Mouse (Mus musculus) olfactory bulb, adult 2 months (tissue): ENCODE results near the gene Olfr460. TPM values are rescaled to one million over a fixed set of nuclear protein-coding genes. Genes with fewer than 3 reads are reported as not detected.
"Not testable (repeated sequence)": the region's sequence is repeated elsewhere in the genome, so short reads cannot be mapped to it uniquely, and the experiment has no call there.

Source experiments
- H3K27ac ChIP-seq: fragments of 200-500 bp; 2 replicates; pipeline ENCODE4 v1.5.1; 2012; ENCODE audit warnings: low read depth, low read length; ENCODE audit not compliant: insufficient read depth
- H3K4me1 ChIP-seq: fragments of 200-500 bp; 2 replicates; pipeline ENCODE4 v1.6.1; 2012; ENCODE audit warnings: low read length; ENCODE audit not compliant: control insufficient read depth, insufficient read depth
- H3K4me3 ChIP-seq: fragments of 200-500 bp; 2 replicates; pipeline ENCODE4 v1.5.1; 2012; ENCODE audit warnings: mild to moderate bottlenecking, low read depth, low read length, moderate library complexity; ENCODE audit not compliant: insufficient read depth
- CTCF ChIP-seq: fragments of 200-500 bp; IDR thresholded peaks from 2 replicates; pipeline ENCODE4 v1.5.1; 2012; ENCODE audit warnings: low read depth, mild to moderate bottlenecking, low read length, moderate library complexity; ENCODE audit not compliant: insufficient read depth
- POLR2A ChIP-seq: fragments of 200-500 bp; IDR thresholded peaks from 2 replicates; pipeline ENCODE4 v1.6.1; 2012; ENCODE audit warnings: mild to moderate bottlenecking, low read depth, low read length, moderate library complexity; ENCODE audit not compliant: insufficient read depth
- WGBS: fragments of 180-500 bp; shearing (Covaris S2); methylation state at CpG from one replicate; pipeline ENCODE4 v1.1.7; 2018; 5-methylcytosine and 5-hydroxymethylcytosine counted together
- polyA plus RNA-seq: library from polyadenylated mRNA; stranded (reverse); fragments of >200 nt; gene quantifications from 2 replicates; pipeline ENCODE4 v1.2.4, GENCODE M21; 2012; ENCODE audit warnings: low replicate concordance; ENCODE audit not compliant: missing spikeins, insufficient read depth, insufficient read length

Olfr460 gene
- polyA plus RNA-seq, result not detected in 2 replicates

GRCm38 (mm10) chr6:40569187-40569586 lies at the start of gene Olfr460:
Gene Olfr460 (plus strand): TSS chr6:40569487.
- H3K4me1 ChIP-seq, result no peaks in the 10 kb centered on the region

GRCm38 (mm10) chr6:40544690-40545089 lies 24.6 kb upstream of the Olfr460 start:
- H3K27ac ChIP-seq, result no peak overlapping the region
- 75% methylated on average over 10 of the region's 10 CpGs for WGBS
- H3K4me1 ChIP-seq, result no peaks in the 10 kb centered on the region
- TF ChIP-seq POLR2A (no peak), CTCF (no peak)
- H3K4me3 ChIP-seq, result no peak overlapping the region

More at GRCm38 (mm10) chr6:40569187-40569586, at the start of gene Olfr460:
- Histone ChIP-seq H3K4me3 (no peak within 1 kb of the TSS), H3K27ac (no peak within 1 kb of the TSS)
- TF ChIP-seq CTCF (no peak), POLR2A (no peak)
- 89% methylated on average over 3 of the region's 3 CpGs for WGBS

- 86% methylated on average over 2 of the region's 2 CpGs for WGBS
- Histone ChIP-seq H3K27ac (no peak within 1 kb of the TSS), H3K4me1 (no peaks in the 10 kb centered on the region), H3K4me3 (no peak within 1 kb of the TSS)
- no peak for TF ChIP-seq CTCF
- no peak for TF ChIP-seq POLR2A
Observed at GRCm38 (mm10) chr6:40554950-40555349, 14.3 kb upstream of the Olfr460 start, which contains the start of gene Olfr461. Gene Olfr461 (minus strand): TSS chr6:40555050.

GRCm38 (mm10) chr6:40573618-40574017 lies 4.3 kb downstream of the Olfr460 start:
- 83% methylated on average over 3 of the region's 3 CpGs for WGBS
- TF ChIP-seq POLR2A (no peak), CTCF (no peak)
- Histone ChIP-seq H3K4me1 (no peaks in the 10 kb centered on the region), H3K27ac (no peak overlapping the region), H3K4me3 (no peak overlapping the region)

- no peak for TF ChIP-seq POLR2A
- no peak for TF ChIP-seq CTCF
- Histone ChIP-seq H3K4me3 (no peak overlapping the region), H3K4me1 (no peaks in the 10 kb centered on the region), H3K27ac (no peak overlapping the region)
- 84% methylated on average over 1 of the region's 1 CpGs for WGBS
Observed at GRCm38 (mm10) chr6:40576305-40576704, 7.0 kb downstream of the Olfr460 start.

- 55% methylated on average over 6 of the region's 6 CpGs for WGBS
- no peak overlapping the region for H3K27ac ChIP-seq
- H3K4me1 ChIP-seq, result no peaks in the 10 kb centered on the region
- TF ChIP-seq CTCF (no peak), POLR2A (no peak)
- no peak overlapping the region for H3K4me3 ChIP-seq
Observed at GRCm38 (mm10) chr6:40584336-40584735, 15.0 kb downstream of the Olfr460 start.

- no peak within 1 kb of the TSS for H3K27ac ChIP-seq
- TF ChIP-seq CTCF (no peak), POLR2A (no peak)
- no peak within 1 kb of the TSS for H3K4me3 ChIP-seq
- WGBS, result 85% methylated on average over 5 of the region's 5 CpGs
- no peaks in the 10 kb centered on the region for H3K4me1 ChIP-seq
Observed at GRCm38 (mm10) chr6:40585645-40586044, 16.4 kb downstream of the Olfr460 start, which contains the start of gene Clec5a. Gene Clec5a (minus strand): TSS chr6:40585821.

GRCm38 (mm10) chr6:40588346-40588745 lies 19.1 kb downstream of the Olfr460 start:
- no peak overlapping the region for H3K27ac ChIP-seq
- H3K4me1 ChIP-seq, result no peaks in the 10 kb centered on the region
- WGBS, result 96% methylated on average over 2 of the region's 2 CpGs
- TF ChIP-seq POLR2A (no peak), CTCF (no peak)
- H3K4me3 ChIP-seq, result no peak overlapping the region

GRCm38 (mm10) chr6:40594804-40595550 lies 25.7 kb downstream of the Olfr460 start:
- H3K4me1 ChIP-seq, result no peaks in the 10 kb centered on the region
- H3K4me3 ChIP-seq, result no peak overlapping the region
- WGBS, result 68% methylated on average over 3 of the region's 3 CpGs
- TF ChIP-seq POLR2A (no peak), CTCF (no peak)
- no peak overlapping the region for H3K27ac ChIP-seq

- not testable (repeated sequence) for H3K4me3 ChIP-seq, H3K4me1 ChIP-seq, H3K27ac ChIP-seq
- 37% methylated on average over 4 of the region's 4 CpGs for WGBS
Observed at GRCm38 (mm10) chr6:40598546-40598945, 29.3 kb downstream of the Olfr460 start.
